Mouse (Mus musculus): Measurements from ENCODE around the gene Liph.
"Not testable (repeated sequence)": the region's sequence is repeated elsewhere in the genome, so short reads cannot be mapped to it uniquely, and the experiment has no call there.

The Liph gene

GRCm38 (mm10) chr16:21969874-21970273 lies 25.6 kb downstream of the Liph start:
- peaks cover 19% of the 10 kb centered on the region for H3K4me1 ChIP-seq (replicated peaks; ENCODE audit: low read depth, low read length)
- no peaks in the 10 kb centered on the region for H3K27me3 ChIP-seq (ENCODE audit: insufficient read depth, low read length)
- H3K9me3 ChIP-seq (ENCODE audit: low read length): no peaks in the 10 kb centered on the region
- H3K4me3 ChIP-seq (replicated peaks; ENCODE audit: low read length): no peak overlapping the region
- TF ChIP-seq CTCF (conservative IDR thresholded peaks at IDR 0.05; ENCODE audit: low read length): no peak
- no peak for TF ChIP-seq NANOG (IDR thresholded peaks at IDR 0.05; ENCODE audit: borderline replicate concordance, low read length)
- no peak for TF ChIP-seq POU5F1 (IDR thresholded peaks at IDR 0.05; ENCODE audit: borderline replicate concordance, low read length)
- peaks cover 60% of the 10 kb centered on the region for H3K36me3 ChIP-seq (ENCODE audit: insufficient read depth, low read length)

- H3K27me3 ChIP-seq (ENCODE audit: insufficient read depth, low read length): no peaks in the 10 kb centered on the region
- H3K9me3 ChIP-seq (ENCODE audit: low read length): no peaks in the 10 kb centered on the region
- peaks cover 3% of the 10 kb centered on the region for H3K4me1 ChIP-seq (replicated peaks; ENCODE audit: low read depth, low read length)
- H3K36me3 ChIP-seq (ENCODE audit: insufficient read depth, low read length): peaks cover 66% of the 10 kb centered on the region
- TF ChIP-seq CTCF (conservative IDR thresholded peaks at IDR 0.05; ENCODE audit: low read length) (no peak), NANOG (IDR thresholded peaks at IDR 0.05; ENCODE audit: borderline replicate concordance, low read length) (no peak), POU5F1 (IDR thresholded peaks at IDR 0.05; ENCODE audit: borderline replicate concordance, low read length) (no peak)
- H3K4me3 ChIP-seq (replicated peaks; ENCODE audit: low read length): no peak overlapping the region
Measured at GRCm38 (mm10) chr16:21965576-21965975, 29.9 kb downstream of the Liph start.

- H3K9me3 ChIP-seq (ENCODE audit: low read length): no peaks in the 10 kb centered on the region
- no peak overlapping the region for H3K4me3 ChIP-seq (replicated peaks; ENCODE audit: low read length)
- TF ChIP-seq POU5F1 (IDR thresholded peaks at IDR 0.05; ENCODE audit: borderline replicate concordance, low read length): no peak
- no peak for TF ChIP-seq CTCF (conservative IDR thresholded peaks at IDR 0.05; ENCODE audit: low read length)
- TF ChIP-seq NANOG (IDR thresholded peaks at IDR 0.05; ENCODE audit: borderline replicate concordance, low read length): no peak
- 0 out of 2 replicates have a peak, but pooled peaks cover 5% of the 10 kb centered on the region for H3K4me1 ChIP-seq (replicated peaks; ENCODE audit: low read depth, low read length)
- H3K27me3 ChIP-seq (ENCODE audit: insufficient read depth, low read length): no peaks in the 10 kb centered on the region
- peaks cover 42% of the 10 kb centered on the region for H3K36me3 ChIP-seq (ENCODE audit: insufficient read depth, low read length)
Measured at GRCm38 (mm10) chr16:21955591-21955990, 39.9 kb downstream of the Liph start.

- Histone ChIP-seq H3K4me3 (replicated peaks; ENCODE audit: low read length) (peak within 1 kb of the TSS; percentile 89), H3K9me3 (ENCODE audit: low read length) (no peaks in the 10 kb centered on the region), H3K36me3 (ENCODE audit: insufficient read depth, low read length) (peaks cover 6% of the 10 kb centered on the region), H3K27me3 (ENCODE audit: insufficient read depth, low read length) (peaks cover 20% of the 10 kb centered on the region), H3K4me1 (replicated peaks; ENCODE audit: low read depth, low read length) (peaks cover 26% of the 10 kb centered on the region)
- no peak for TF ChIP-seq POU5F1 (IDR thresholded peaks at IDR 0.05; ENCODE audit: borderline replicate concordance, low read length)
- no peak for TF ChIP-seq NANOG (IDR thresholded peaks at IDR 0.05; ENCODE audit: borderline replicate concordance, low read length)
- TF ChIP-seq CTCF (conservative IDR thresholded peaks at IDR 0.05; ENCODE audit: low read length): no peak
Measured at GRCm38 (mm10) chr16:21946761-21947715, 48.4 kb downstream of the Liph start, which contains the start of gene Tmem41a. Gene Tmem41a (minus strand): TSS chr16:21947552.

GRCm38 (mm10) chr16:21928471-21928870 lies 67.0 kb downstream of the Liph start:
- Histone ChIP-seq H3K4me3 (replicated peaks; ENCODE audit: low read length) (no peak overlapping the region), H3K9me3 (ENCODE audit: low read length) (no peaks in the 10 kb centered on the region), H3K27me3 (ENCODE audit: insufficient read depth, low read length) (peaks cover 36% of the 10 kb centered on the region), H3K36me3 (ENCODE audit: insufficient read depth, low read length) (peaks cover 4% of the 10 kb centered on the region), H3K4me1 (replicated peaks; ENCODE audit: low read depth, low read length) (no peaks in the 10 kb centered on the region)
- no peak for TF ChIP-seq NANOG (IDR thresholded peaks at IDR 0.05; ENCODE audit: borderline replicate concordance, low read length)
- TF ChIP-seq CTCF (conservative IDR thresholded peaks at IDR 0.05; ENCODE audit: low read length): no peak
- no peak for TF ChIP-seq POU5F1 (IDR thresholded peaks at IDR 0.05; ENCODE audit: borderline replicate concordance, low read length)

- no peak overlapping the region for H3K4me3 ChIP-seq (replicated peaks; ENCODE audit: low read length)
- TF ChIP-seq CTCF (conservative IDR thresholded peaks at IDR 0.05; ENCODE audit: low read length): no peak
- no peak for TF ChIP-seq NANOG (IDR thresholded peaks at IDR 0.05; ENCODE audit: borderline replicate concordance, low read length)
- no peak for TF ChIP-seq POU5F1 (IDR thresholded peaks at IDR 0.05; ENCODE audit: borderline replicate concordance, low read length)
Measured at GRCm38 (mm10) chr16:21916681-21917080, 78.8 kb downstream of the Liph start.

GRCm38 (mm10) chr16:21913347-21913746 lies 82.1 kb downstream of the Liph start:
- no peak overlapping the region for H3K4me3 ChIP-seq (replicated peaks; ENCODE audit: low read length)
- no peaks in the 10 kb centered on the region for H3K9me3 ChIP-seq (ENCODE audit: low read length)
- H3K27me3 ChIP-seq (ENCODE audit: insufficient read depth, low read length): no peaks in the 10 kb centered on the region
- TF ChIP-seq CTCF (conservative IDR thresholded peaks at IDR 0.05; ENCODE audit: low read length) (no peak), POU5F1 (IDR thresholded peaks at IDR 0.05; ENCODE audit: borderline replicate concordance, low read length) (no peak), NANOG (IDR thresholded peaks at IDR 0.05; ENCODE audit: borderline replicate concordance, low read length) (no peak)
- H3K4me1 ChIP-seq (replicated peaks; ENCODE audit: low read depth, low read length): peaks cover 8% of the 10 kb centered on the region
- no peaks in the 10 kb centered on the region for H3K36me3 ChIP-seq (ENCODE audit: insufficient read depth, low read length)

More at GRCm38 (mm10) chr16:21916681-21917080, 78.8 kb downstream of the Liph start:
- Histone ChIP-seq H3K4me1 (replicated peaks; ENCODE audit: low read depth, low read length) (peaks cover 7% of the 10 kb centered on the region), H3K9me3 (ENCODE audit: low read length) (no peaks in the 10 kb centered on the region), H3K36me3 (ENCODE audit: insufficient read depth, low read length) (no peaks in the 10 kb centered on the region), H3K27me3 (ENCODE audit: insufficient read depth, low read length) (peaks cover 12% of the 10 kb centered on the region)

GRCm38 (mm10) chr16:21908906-21909305 lies 86.6 kb downstream of the Liph start:
- H3K27me3 ChIP-seq (ENCODE audit: insufficient read depth, low read length); H3K9me3 ChIP-seq (ENCODE audit: low read length); H3K36me3 ChIP-seq (ENCODE audit: insufficient read depth, low read length): not testable (repeated sequence)
- Histone ChIP-seq H3K4me1 (replicated peaks; ENCODE audit: low read depth, low read length) (peaks cover 48% of the 10 kb centered on the region), H3K4me3 (replicated peaks; ENCODE audit: low read length) (peak overlapping the region; percentile 64; the same call in 1 of the 2 replicates)

Measured in E14TG2a.4 (cell line).